Mouse (Mus musculus) adipocyte (in vitro differentiated cells): ENCODE data around the gene Gm4846.
"Not testable (repeated sequence)": the region's sequence is repeated elsewhere in the genome, so short reads cannot be mapped to it uniquely, and the experiment has no call there.

ENCODE experiments used
- DNase-seq: peaks from one replicate; pipeline ENCODE4 v3.0.0-alpha.2; 2016; ENCODE audit warnings: low spot score

The Gm4846 gene

GRCm38 (mm10) chr1:166497488-166497887 is at the start of gene Gm4846:
Gm4846 (minus strand) TSS chr1:166497588.
- not testable (repeated sequence) for DNase-seq

- not testable (repeated sequence) for DNase-seq
Measured at GRCm38 (mm10) chr1:166531521-166531920, 34.1 kb upstream of the Gm4846 start.

GRCm38 (mm10) chr1:166524709-166525108 is 27.3 kb upstream of the Gm4846 start:
- DNase-seq: not testable (repeated sequence)

GRCm38 (mm10) chr1:166519626-166520025 is 22.2 kb upstream of the Gm4846 start:
- DNase-seq: not testable (repeated sequence)

GRCm38 (mm10) chr1:166516556-166516955 is 19.2 kb upstream of the Gm4846 start:
- no peak for DNase-seq

GRCm38 (mm10) chr1:166504206-166504605 is 6.8 kb upstream of the Gm4846 start:
- DNase-seq: not testable (repeated sequence)

GRCm38 (mm10) chr1:166479503-166479902 is 17.9 kb downstream of the Gm4846 start:
- DNase-seq: no peak

GRCm38 (mm10) chr1:166467172-166467571 is 30.2 kb downstream of the Gm4846 start:
- no peak for DNase-seq

- DNase-seq: no peak
Measured at GRCm38 (mm10) chr1:166462544-166462943, 34.8 kb downstream of the Gm4846 start.

GRCm38 (mm10) chr1:166441992-166442391 is 55.4 kb downstream of the Gm4846 start:
- DNase-seq: no peak

- no peak for DNase-seq
Measured at GRCm38 (mm10) chr1:166439426-166439825, 58.0 kb downstream of the Gm4846 start.
